Mouse (Mus musculus) thymus, adult 2 months (tissue): ENCODE measurements at regions not wholly inside any gene's neighbourhood (a gene's known extent, or its start where the extent isn't known, plus 50 kb on each side); places are given as distances from the start of the nearest gene placed in this dataset.

Experiments used
- CTCF ChIP-seq: fragments of 200-500 bp; IDR thresholded peaks from 2 replicates; pipeline ENCODE4 v1.5.1; 2012; ENCODE audit warnings: mild to moderate bottlenecking, control low read depth, low read length, moderate library complexity, borderline replicate concordance; ENCODE audit not compliant: control insufficient read depth, poor library complexity, insufficient read depth; ENCODE audit errors: extremely low read depth
- POLR2A ChIP-seq: fragments of 200-500 bp; IDR thresholded peaks from 2 replicates; pipeline ENCODE4 v1.6.1; 2012; ENCODE audit warnings: mild to moderate bottlenecking, low read length, control low read depth, moderate library complexity; ENCODE audit not compliant: control insufficient read depth, poor library complexity, insufficient read depth; ENCODE audit errors: extremely low read depth

DNA sequence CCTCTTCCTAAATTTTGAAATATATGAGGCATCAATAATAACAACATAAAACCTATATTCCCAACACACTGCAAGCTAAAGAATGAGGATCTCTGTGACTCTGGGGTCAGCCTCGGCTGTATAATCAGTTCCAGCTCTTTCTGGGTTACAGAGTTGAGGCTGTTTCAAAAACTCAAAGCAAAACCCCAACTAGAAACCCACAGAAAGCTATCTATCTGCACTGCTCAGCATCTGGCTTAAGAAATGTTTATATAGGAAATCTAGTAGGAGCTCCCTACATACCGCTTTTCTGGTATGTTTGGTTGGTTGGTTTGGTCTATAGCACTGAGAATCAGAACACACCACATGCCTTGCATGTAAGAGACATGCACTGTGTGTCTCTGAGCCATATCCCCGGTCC is 137.8 kb upstream of the Tyw5 start:
- TF ChIP-seq CTCF, result no peak
- TF ChIP-seq POLR2A, result no peak
